Mouse (Mus musculus) liver, adult 2 months (tissue): ENCODE measurements at regions not wholly inside any gene's neighbourhood (a gene's known extent, or its start where the extent isn't known, plus 50 kb on each side); places are given as distances from the start of the nearest gene placed in this dataset.

ENCODE experiments used
- DNase-seq: peaks from one replicate; pipeline ENCODE4 v3.0.0-alpha.2; 2011; ENCODE audit warnings: low read depth, low spot score; ENCODE audit errors: extremely low read depth
- H3K27ac ChIP-seq: fragments of 200-500 bp; replicated peaks from 2 replicates; pipeline ENCODE4 v1.5.1; 2012; ENCODE audit warnings: low read depth, mild to moderate bottlenecking, control low read depth, inconsistent platforms, low read length; ENCODE audit not compliant: insufficient read depth
- H3K27me3 ChIP-seq: fragments of 200-500 bp; 2 replicates; pipeline ENCODE4 v1.6.1; 2012; ENCODE audit warnings: mild to moderate bottlenecking, moderate library complexity, low read length, inconsistent platforms; ENCODE audit not compliant: control insufficient read depth, insufficient read depth
- H3K36me3 ChIP-seq: fragments of 200-500 bp; 2 replicates; pipeline ENCODE4 v1.6.1; 2012; ENCODE audit warnings: low read length, inconsistent platforms; ENCODE audit not compliant: control insufficient read depth, insufficient read depth
- H3K4me1 ChIP-seq: fragments of 200-500 bp; 2 replicates; pipeline ENCODE4 v1.6.1; 2011; ENCODE audit warnings: low read length; ENCODE audit not compliant: control insufficient read depth, insufficient read depth
- H3K4me3 ChIP-seq: fragments of 200-500 bp; 2 replicates; pipeline ENCODE4 v1.5.1; 2011; ENCODE audit warnings: low read depth, mild to moderate bottlenecking, control low read depth, low read length, moderate library complexity; ENCODE audit not compliant: insufficient read depth
- H3K79me2 ChIP-seq: fragments of 200-500 bp; 2 replicates; pipeline ENCODE4 v1.6.1; 2012; ENCODE audit warnings: inconsistent platforms, mild to moderate bottlenecking, low read length, moderate library complexity; ENCODE audit not compliant: control insufficient read depth, insufficient read depth
- H3K9ac ChIP-seq: fragments of 200-500 bp; 2 replicates; pipeline ENCODE4 v1.6.1; 2012; ENCODE audit warnings: low read depth, mild to moderate bottlenecking, control low read depth, inconsistent platforms, low read length
- CTCF ChIP-seq: fragments of 200-500 bp; IDR thresholded peaks from 2 replicates; pipeline ENCODE4 v1.5.1; 2011; ENCODE audit warnings: low read depth, low read length, control low read depth
- POLR2A ChIP-seq: fragments of 200-500 bp; IDR thresholded peaks from 2 replicates; pipeline ENCODE4 v1.6.1; 2011; ENCODE audit warnings: low read length, control low read depth; ENCODE audit not compliant: insufficient read depth; ENCODE audit errors: extremely low read depth
- WGBS: fragments of 180-500 bp; shearing (Covaris S2); methylation state at CpG from one replicate; pipeline ENCODE4 v1.1.7; 2018; 5-methylcytosine and 5-hydroxymethylcytosine counted together

GRCm38 (mm10) chr10:42068497-42068896 lies 50.3 kb upstream of the Armc2 start:
- no peak overlapping the region for H3K9ac ChIP-seq
- no peak overlapping the region for H3K27ac ChIP-seq
- no peak overlapping the region for H3K4me3 ChIP-seq
- no peaks in the 10 kb centered on the region for H3K79me2 ChIP-seq
- DNase-seq, result no peak
- WGBS, result 94% methylated on average over 2 of the region's 2 CpGs
- no peaks in the 10 kb centered on the region for H3K36me3 ChIP-seq
- H3K4me1 ChIP-seq, result no peaks in the 10 kb centered on the region
- TF ChIP-seq CTCF (no peak), POLR2A (no peak)
- H3K27me3 ChIP-seq, result no peaks in the 10 kb centered on the region; the same call in 1 of the 2 replicates
